Mouse (Mus musculus) c-Kit-positive CD71-negative TER-119-negative erythroid progenitor cells, embryonic 14.5 days (primary cell): Measurements from ENCODE around the gene Cacna1a.
A peak's percentile ranks its signal among the peaks of the same experiment; 100 is the strongest.
"Not testable (repeated sequence)": the region's sequence is repeated elsewhere in the genome, so short reads cannot be mapped to it uniquely, and the experiment has no call there.

ENCODE experiments used
- DNase-seq: peaks from one replicate; pipeline ENCODE4 v3.0.0-alpha.2; 2013; ENCODE audit warnings: low read depth

Cacna1a gene

GRCm38 (mm10) chr8:84474456-84474855 lies 86.2 kb downstream of the Cacna1a start:
- DNase-seq = no peak

- no peak for DNase-seq
These were observed 89.1 kb downstream of the Cacna1a start for GRCm38 (mm10) chr8:84477341-84477740.

- no peak for DNase-seq
These were observed 94.8 kb downstream of the Cacna1a start for GRCm38 (mm10) chr8:84483004-84483403.

- DNase-seq = no peak
These were observed 97.1 kb downstream of the Cacna1a start for GRCm38 (mm10) chr8:84485366-84485765.

- DNase-seq = no peak
These were observed 97.6 kb downstream of the Cacna1a start for GRCm38 (mm10) chr8:84485864-84486263.

- no peak for DNase-seq
These were observed 101.0 kb downstream of the Cacna1a start for GRCm38 (mm10) chr8:84489223-84489622.

GRCm38 (mm10) chr8:84494541-84495084 lies 106.4 kb downstream of the Cacna1a start:
- DNase-seq = no peak

GRCm38 (mm10) chr8:84501181-84501580 lies 112.9 kb downstream of the Cacna1a start:
- DNase-seq = no peak

- peak; percentile 7 for DNase-seq
These were observed 113.5 kb downstream of the Cacna1a start for GRCm38 (mm10) chr8:84501671-84502308.

- DNase-seq = no peak
These were observed 114.4 kb downstream of the Cacna1a start for GRCm38 (mm10) chr8:84502638-84503037.

GRCm38 (mm10) chr8:84507220-84507619 lies 119.0 kb downstream of the Cacna1a start:
- no peak for DNase-seq

GRCm38 (mm10) chr8:84509764-84510163 lies 121.5 kb downstream of the Cacna1a start:
- DNase-seq = not testable (repeated sequence)

- no peak for DNase-seq
These were observed 123.4 kb downstream of the Cacna1a start for GRCm38 (mm10) chr8:84511621-84512020.

GRCm38 (mm10) chr8:84513765-84514164 lies 125.5 kb downstream of the Cacna1a start:
- DNase-seq = peak; percentile 4

- peak; percentile 2 for DNase-seq
These were observed 129.9 kb downstream of the Cacna1a start for GRCm38 (mm10) chr8:84518180-84518579.

- no peak for DNase-seq
These were observed 130.5 kb downstream of the Cacna1a start for GRCm38 (mm10) chr8:84518720-84519119.

GRCm38 (mm10) chr8:84519767-84520626 lies 131.8 kb downstream of the Cacna1a start:
- DNase-seq = no peak

GRCm38 (mm10) chr8:84520999-84521398 lies 132.8 kb downstream of the Cacna1a start:
- no peak for DNase-seq

- DNase-seq = no peak
These were observed 139.8 kb downstream of the Cacna1a start for GRCm38 (mm10) chr8:84528036-84528435.

GRCm38 (mm10) chr8:84529548-84529947 lies 141.3 kb downstream of the Cacna1a start:
- DNase-seq = no peak

- DNase-seq = no peak
These were observed 144.5 kb downstream of the Cacna1a start for GRCm38 (mm10) chr8:84532725-84533124.

- DNase-seq = no peak
These were observed 145.1 kb downstream of the Cacna1a start for GRCm38 (mm10) chr8:84533341-84533740.

GRCm38 (mm10) chr8:84536917-84537316 lies 148.7 kb downstream of the Cacna1a start:
- no peak for DNase-seq
